Mouse (Mus musculus): ENCODE results near the gene Tspan4. TPM values are rescaled to one million over a fixed set of nuclear protein-coding genes. Genes with fewer than 3 reads are reported as not detected.
"Not testable (repeated sequence)": the region's sequence is repeated elsewhere in the genome, so short reads cannot be mapped to it uniquely, and the experiment has no call there.

The Tspan4 gene
- total RNA-seq, 2 experiments from 2014 or later = 13.1 to 13.7 TPM

DNA sequence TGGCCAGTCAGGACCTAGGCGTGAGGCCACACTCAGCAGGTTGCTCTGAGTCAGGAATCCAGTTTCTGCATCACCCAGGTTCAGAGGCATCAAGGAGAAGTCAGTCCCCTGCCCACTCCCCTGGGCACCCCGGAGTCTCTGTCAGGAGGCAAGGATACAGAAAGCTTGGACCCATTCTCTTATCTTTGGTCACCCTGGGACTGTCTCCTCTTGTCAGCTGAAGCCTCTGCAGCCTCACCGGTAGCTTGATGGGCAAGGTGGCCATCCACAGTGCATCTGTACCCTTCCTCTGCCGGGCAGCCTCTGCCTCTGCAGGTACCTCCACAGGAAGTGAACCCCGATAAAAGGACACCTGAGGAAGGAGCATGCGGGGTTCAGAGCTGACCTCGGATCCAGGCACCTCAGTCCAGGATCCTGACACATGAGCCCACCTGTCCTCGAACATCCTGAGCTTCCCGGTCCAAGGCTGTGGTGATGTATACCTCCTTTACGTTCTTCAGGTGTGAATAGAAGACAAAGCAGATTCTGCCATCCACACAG, 35.8 kb upstream of the Tspan4 start:
- DNase-seq = peak in 1 of 2 experiments; percentile 3

DNA sequence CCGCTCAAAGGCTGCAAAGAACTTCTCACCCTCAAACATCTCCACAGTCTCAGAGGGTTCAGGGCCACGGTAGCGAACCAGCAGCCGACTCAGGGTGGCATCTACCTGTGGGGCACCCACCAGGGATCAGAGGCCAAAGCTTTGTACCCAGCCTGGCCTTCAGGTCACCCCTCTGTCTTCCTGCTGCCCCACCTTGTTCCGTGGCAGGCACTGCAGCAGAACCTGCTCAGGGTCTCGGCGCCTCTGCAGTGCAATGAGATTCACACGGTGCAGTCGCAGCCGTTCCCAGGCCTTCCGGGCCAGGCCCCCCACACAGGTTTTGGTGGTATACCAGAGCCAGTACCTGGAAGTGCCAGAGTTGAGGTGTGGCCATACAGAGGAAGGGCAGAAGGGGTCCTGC, 35.2 kb upstream of the Tspan4 start:
- DNase-seq = peak in 1 of 2 experiments; percentile 5

DNA sequence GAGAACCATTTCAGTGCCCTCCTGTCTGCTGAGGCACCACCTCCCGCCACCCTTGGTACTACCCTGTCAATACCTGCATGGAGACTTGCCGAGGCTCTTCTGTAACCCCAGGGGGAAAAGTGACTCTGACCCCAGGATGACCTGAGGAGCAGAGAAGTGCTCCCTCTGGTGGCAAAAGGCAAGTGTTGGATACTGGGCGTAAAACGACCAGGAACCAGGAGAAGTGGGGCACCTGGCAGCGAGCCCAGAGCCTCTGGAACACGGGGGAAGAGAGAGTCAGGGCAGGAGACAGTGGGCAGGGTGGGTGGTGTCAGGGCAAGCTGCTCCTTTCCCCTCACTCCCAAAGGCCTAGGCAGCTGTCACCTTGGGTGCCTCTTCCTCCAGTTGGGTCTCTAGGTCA, 34.4 kb upstream of the Tspan4 start:
- DNase-seq = peak in 1 of 2 experiments; percentile 42

DNA sequence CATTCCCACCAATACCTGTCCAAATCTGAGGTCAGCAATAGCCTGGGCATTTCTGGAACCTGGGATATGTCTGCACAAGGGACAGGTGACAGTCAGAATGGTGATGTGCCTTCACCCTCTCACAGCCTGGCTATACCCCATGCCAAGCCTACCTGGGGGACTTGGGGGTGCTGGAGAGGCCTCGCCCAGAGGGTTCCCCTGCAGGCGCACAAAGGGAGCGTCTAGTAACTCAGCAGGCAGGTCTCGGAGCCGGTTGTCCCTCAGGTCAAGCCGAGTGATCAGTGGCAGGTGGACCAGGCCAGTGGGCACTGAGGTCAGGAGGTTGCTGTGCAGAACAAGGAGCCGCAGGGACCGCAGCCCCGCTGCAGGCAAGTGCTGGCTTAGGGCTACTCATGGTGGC, 33.6 kb upstream of the Tspan4 start:
- DNase-seq = no peak

- DNase-seq = no peak
These were observed 32.8 kb upstream of the Tspan4 start for GRCm38 (mm10) chr7:141442199-141442598.

DNA sequence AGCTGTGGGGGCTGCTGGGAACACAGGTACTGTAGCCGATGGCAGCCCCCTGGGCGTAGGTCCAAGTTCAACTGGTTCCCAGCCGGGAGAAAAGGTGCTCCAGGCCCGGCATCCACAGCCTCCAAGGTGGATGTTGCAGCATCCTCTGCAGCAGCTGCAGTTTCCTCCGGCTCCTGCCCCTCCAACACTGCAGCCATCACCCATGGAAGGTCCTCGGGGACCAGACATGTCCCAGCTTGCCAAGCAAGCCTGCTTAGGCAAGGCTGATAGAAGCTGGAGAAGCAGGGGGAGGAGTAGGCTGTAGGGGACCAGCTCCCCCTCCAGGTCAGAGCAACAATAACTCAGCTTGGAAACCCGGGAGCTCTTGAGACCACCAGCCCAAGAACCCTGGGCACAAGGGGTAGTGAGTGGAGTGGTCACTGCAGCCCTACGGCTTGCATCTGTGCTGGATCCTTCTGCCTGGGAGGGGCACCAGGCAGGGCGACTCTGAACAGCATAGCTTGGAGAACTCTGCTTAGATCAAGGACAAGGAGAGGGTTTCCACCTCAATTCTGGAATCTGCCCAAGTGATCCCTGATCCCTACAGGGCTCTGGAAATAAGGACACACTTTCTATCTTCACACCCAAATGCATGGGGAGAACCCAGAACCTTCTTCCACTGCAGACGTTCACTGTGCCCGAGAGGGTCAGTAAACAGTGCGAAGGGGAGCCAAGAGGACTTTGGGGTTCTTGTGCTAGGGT, 31.8 kb upstream of the Tspan4 start:
- no peak for DNase-seq

GRCm38 (mm10) chr7:141443828-141444237, 31.2 kb upstream of the Tspan4 start, which contains the start of gene Pidd1:
Pidd1 (minus strand) TSS chr7:141444025.
- DNase-seq = no peak

GRCm38 (mm10) chr7:141446374-141446773, 28.7 kb upstream of the Tspan4 start:
- not testable (repeated sequence) for DNase-seq

DNA sequence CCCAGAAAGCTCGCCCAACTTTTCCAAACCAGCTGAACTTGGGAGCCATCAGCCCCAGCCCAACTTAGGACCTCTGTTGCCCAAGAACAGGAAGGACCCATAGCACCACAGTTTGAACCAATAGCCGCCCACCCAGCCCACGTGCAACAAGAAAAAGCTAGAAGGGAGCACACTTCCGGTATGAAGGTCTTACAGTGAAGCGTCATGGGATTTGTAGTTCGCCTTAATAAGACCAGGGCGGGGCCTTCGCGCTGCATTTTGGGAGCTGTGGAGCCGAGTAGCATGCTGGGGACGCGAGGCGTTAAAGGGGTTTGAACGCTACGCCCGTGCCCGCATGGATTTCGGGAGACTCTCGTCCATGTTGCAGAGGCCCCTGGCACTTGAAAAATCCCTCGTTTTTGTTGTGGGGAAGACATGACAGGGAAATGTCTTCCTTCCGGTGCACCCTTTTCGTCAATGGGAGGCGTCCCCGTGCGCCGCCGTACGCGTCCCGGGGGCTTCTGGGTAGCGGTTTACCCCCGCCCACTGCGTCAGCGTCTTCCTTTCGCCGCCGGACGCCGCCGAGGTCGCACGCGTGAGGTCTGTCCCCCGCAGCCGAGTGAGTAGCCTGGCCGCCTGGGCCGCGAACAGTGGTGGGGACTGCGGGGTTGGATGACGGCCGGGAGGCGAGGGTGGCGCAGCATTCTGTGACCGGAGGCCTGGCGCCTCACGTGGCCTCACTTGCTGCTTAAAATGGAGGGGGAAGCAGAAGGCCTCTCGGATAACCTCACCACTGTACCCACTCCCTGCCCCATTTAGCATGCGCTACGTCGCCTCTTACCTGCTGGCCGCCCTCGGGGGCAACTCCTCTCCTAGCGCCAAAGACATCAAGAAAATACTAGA, 27.7 kb upstream of the Tspan4 start, which contains the start of gene Rplp2:
Rplp2 (plus strand) TSS at position 261 of the 882 bp plus-strand sequence.
- DNase-seq = peak; percentile 96 to 97

DNA sequence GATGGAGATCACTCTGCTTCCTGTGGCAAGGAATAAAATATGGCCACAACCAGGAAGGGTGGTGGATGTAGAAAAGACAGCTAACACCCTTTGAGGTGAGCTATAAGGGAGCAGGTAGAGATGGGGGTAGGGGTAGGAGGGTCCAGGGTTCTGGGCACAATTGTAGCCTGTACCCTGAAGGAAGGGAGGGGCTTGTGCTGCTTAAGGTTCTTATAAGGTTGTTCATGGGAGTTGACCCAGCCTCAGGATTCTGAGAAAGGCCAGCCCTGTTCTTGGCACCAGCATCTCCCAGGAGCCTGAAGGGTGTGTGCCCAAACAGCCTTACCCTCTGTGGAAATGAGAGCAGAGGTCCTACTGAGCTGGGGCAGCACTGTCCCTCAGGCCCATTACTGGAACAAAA, 23.1 kb upstream of the Tspan4 start:
- no peak for DNase-seq

DNA sequence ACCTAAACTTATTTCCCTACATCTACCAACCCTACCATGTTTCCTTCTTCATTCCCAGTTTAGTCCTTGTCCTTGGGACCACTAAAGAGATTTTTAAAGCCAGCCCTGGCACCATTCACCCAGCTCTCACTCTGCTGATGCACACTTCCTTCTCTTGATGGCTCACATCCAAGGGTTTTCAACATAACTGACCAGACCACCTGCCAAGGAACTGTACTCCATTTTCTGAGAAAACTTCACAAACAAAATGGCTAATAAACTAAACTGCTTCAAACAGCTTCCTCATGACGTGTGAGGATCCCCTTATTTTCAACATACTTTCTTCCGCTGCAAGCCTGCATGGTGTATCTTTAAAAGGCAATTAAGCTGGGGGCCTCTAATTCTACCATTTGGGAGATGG, 21.4 kb upstream of the Tspan4 start:
- no peak for DNase-seq

DNA sequence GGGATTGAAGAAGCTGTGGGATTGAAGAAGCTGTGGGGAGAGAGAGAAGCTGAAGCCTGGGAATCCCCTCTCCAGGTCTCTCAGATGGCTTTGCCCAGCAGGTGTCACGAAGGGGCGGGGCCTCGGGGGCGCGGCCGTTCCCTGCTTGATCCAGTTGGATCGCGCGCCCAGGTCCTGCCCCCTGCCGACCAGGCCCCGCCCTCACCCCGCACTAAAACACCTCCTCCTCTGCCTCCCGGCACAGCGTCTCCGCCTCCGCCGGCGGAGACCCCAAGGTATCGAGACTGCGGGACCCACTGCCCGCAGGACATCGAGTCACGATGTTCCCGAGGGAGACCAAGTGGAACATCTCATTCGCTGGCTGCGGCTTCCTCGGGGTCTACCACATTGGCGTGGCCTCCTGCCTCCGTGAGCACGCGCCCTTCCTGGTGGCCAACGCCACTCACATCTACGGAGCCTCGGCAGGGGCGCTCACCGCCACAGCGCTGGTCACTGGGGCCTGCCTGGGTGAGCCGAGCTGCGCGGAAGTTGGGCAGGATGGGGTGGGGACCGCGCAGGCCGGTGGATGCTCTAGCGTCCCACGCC, 20.0 kb upstream of the Tspan4 start, which contains the start of gene Pnpla2:
Pnpla2 (plus strand) TSS at position 232 of the 585 bp plus-strand sequence.
- peak; percentile 86 to 89 for DNase-seq

GRCm38 (mm10) chr7:141455610-141456314, 19.3 kb upstream of the Tspan4 start:
- no peak for DNase-seq

DNA sequence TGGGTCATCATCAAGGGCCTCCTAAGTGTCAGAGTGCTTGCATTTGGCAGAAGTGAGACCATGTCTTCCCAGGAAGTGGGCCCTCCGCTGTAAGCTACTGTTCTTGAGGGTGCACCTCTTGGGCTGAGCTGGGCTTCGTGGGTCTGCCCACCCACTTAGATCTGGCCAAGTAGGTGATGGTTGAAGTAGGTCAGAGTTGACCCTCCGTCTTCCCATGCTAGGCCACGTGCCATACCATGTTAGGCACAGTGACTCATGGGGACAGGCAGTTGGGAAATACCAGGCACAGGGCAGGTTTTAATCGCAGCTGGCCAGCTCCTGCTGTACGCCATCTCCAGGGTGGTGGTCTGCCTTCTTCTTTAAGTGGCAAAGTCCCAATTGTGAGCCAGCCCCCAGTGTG, 18.3 kb upstream of the Tspan4 start:
- DNase-seq = no peak

- DNase-seq = no peak
These were observed 17.8 kb upstream of the Tspan4 start for GRCm38 (mm10) chr7:141457236-141457635.

- no peak for DNase-seq
These were observed 16.9 kb upstream of the Tspan4 start for GRCm38 (mm10) chr7:141457986-141458660.

DNA sequence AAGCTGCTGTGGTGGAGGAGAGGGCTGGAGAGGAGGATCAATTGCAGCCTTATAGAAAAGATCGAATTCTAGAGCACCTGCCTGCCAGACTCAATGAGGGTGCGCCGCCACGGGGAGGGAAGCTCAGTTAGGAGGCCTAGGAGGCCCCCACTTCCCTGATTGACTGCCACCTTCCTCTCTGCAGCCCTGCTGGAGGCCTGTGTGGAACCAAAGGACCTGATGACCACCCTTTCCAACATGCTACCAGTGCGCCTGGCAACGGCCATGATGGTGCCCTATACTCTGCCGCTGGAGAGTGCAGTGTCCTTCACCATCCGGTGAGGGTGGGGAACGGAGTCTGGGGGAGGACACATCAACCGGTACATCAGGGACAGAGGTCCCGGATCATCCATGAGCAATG, 16.4 kb upstream of the Tspan4 start:
- DNase-seq = no peak

DNA sequence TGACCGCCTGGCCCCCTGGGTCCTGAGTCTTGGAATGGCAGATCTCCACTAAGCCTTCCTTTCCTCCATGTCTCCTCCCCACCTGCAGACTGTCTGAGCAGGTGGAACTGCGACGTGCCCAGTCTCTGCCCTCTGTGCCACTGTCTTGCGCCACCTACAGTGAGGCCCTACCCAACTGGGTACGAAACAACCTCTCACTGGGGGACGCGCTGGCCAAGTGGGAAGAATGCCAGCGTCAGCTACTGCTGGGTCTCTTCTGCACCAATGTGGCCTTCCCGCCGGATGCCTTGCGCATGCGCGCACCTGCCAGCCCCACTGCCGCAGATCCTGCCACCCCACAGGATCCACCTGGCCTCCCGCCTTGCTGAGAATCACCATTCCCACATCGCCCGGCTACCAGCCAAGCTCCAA, 15.7 kb upstream of the Tspan4 start:
- DNase-seq = no peak

DNA sequence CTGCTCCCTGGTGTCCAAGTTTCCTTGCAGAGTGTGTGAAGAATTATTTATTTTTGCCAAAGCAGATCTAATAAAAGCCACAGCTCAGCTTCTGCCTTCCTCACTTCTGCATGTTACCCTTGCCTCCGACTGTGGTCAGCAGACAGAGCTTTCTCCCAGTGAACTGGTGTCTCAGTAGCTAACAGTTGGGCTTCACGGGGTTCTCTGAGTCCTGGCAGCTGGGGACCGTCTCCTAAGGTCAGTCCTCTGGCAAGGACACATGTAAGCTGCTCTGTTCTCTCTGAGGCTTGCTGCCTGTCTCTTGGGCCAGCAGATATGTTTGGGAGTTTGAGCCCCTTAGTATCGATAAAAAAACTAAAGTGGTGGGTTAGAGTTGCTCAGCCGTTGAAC, 15.0 kb upstream of the Tspan4 start:
- no peak for DNase-seq

- no peak for DNase-seq
These were observed 14.5 kb upstream of the Tspan4 start, which contains the start of gene Cracr2b for GRCm38 (mm10) chr7:141460391-141461113. Cracr2b (plus strand) TSS chr7:141461094.

Data from layer of hippocampus, postnatal 36 days (tissue).